Mouse (Mus musculus) erythroblast, embryonic 14.5 days (primary cell): ENCODE results near the gene Serinc5.

Experiments
- GATA1 ChIP-seq: IDR thresholded peaks from 2 replicates; pipeline ENCODE4 v1.6.1; 2012; ENCODE audit warnings: low read length, inconsistent platforms, mixed read lengths
- TAL1 ChIP-seq: IDR thresholded peaks from 3 replicates; pipeline ENCODE4 v1.6.1; 2012; ENCODE audit warnings: low read length, inconsistent platforms, mixed read lengths

GRCm38 (mm10) chr13:92671727-92672126 lies 60.8 kb downstream of the Serinc5 start:
- no peak for TF ChIP-seq GATA1
- TF ChIP-seq TAL1, result no peak
